Mouse (Mus musculus): ENCODE results near the gene Vps37b. TPM values are rescaled to one million over a fixed set of nuclear protein-coding genes. Genes with fewer than 3 reads are reported as not detected.

Gene Vps37b
- total RNA-seq, 1 experiment from 2014 or later, result 121 TPM

- no peak for ATAC-seq (replicated peaks; ENCODE audit: insufficient number of reproducible peaks, low FRiP score, low TSS enrichment, poor library complexity, severe bottlenecking)
Observed at GRCm38 (mm10) chr5:124049249-124050045, 17.4 kb upstream of the Vps37b start.

GRCm38 (mm10) chr5:124046741-124047401 lies 14.8 kb upstream of the Vps37b start:
- ATAC-seq (replicated peaks; ENCODE audit: insufficient number of reproducible peaks, low FRiP score, low TSS enrichment, poor library complexity, severe bottlenecking), result peak; percentile 95

- no peak for ATAC-seq (replicated peaks; ENCODE audit: insufficient number of reproducible peaks, low FRiP score, low TSS enrichment, poor library complexity, severe bottlenecking)
Observed at GRCm38 (mm10) chr5:124045453-124046010, 13.5 kb upstream of the Vps37b start.

GRCm38 (mm10) chr5:124043999-124044398 lies 11.9 kb upstream of the Vps37b start:
- ATAC-seq (replicated peaks; ENCODE audit: insufficient number of reproducible peaks, low FRiP score, low TSS enrichment, poor library complexity, severe bottlenecking), result no peak

GRCm38 (mm10) chr5:124043212-124043978 lies 11.3 kb upstream of the Vps37b start:
- no peak for ATAC-seq (replicated peaks; ENCODE audit: insufficient number of reproducible peaks, low FRiP score, low TSS enrichment, poor library complexity, severe bottlenecking)

- no peak for ATAC-seq (replicated peaks; ENCODE audit: insufficient number of reproducible peaks, low FRiP score, low TSS enrichment, poor library complexity, severe bottlenecking)
Observed at GRCm38 (mm10) chr5:124041097-124041496, 9.0 kb upstream of the Vps37b start.

GRCm38 (mm10) chr5:124039602-124040001 lies 7.5 kb upstream of the Vps37b start:
- ATAC-seq (replicated peaks; ENCODE audit: insufficient number of reproducible peaks, low FRiP score, low TSS enrichment, poor library complexity, severe bottlenecking), result no peak

GRCm38 (mm10) chr5:124036836-124037235 lies 4.8 kb upstream of the Vps37b start:
- no peak for ATAC-seq (replicated peaks; ENCODE audit: insufficient number of reproducible peaks, low FRiP score, low TSS enrichment, poor library complexity, severe bottlenecking)

GRCm38 (mm10) chr5:124036341-124036740 lies 4.3 kb upstream of the Vps37b start:
- ATAC-seq (replicated peaks; ENCODE audit: insufficient number of reproducible peaks, low FRiP score, low TSS enrichment, poor library complexity, severe bottlenecking), result no peak

- peak; percentile 57 for ATAC-seq (replicated peaks; ENCODE audit: insufficient number of reproducible peaks, low FRiP score, low TSS enrichment, poor library complexity, severe bottlenecking)
Observed at GRCm38 (mm10) chr5:124035806-124036205, 3.7 kb upstream of the Vps37b start.

GRCm38 (mm10) chr5:124035406-124035805 lies 3.3 kb upstream of the Vps37b start:
- no peak; the same call in 1 of the 2 replicates for ATAC-seq (replicated peaks; ENCODE audit: insufficient number of reproducible peaks, low FRiP score, low TSS enrichment, poor library complexity, severe bottlenecking)

- ATAC-seq (replicated peaks; ENCODE audit: insufficient number of reproducible peaks, low FRiP score, low TSS enrichment, poor library complexity, severe bottlenecking), result no peak
Observed at GRCm38 (mm10) chr5:124034471-124034870, 2.4 kb upstream of the Vps37b start.

- ATAC-seq (replicated peaks; ENCODE audit: insufficient number of reproducible peaks, low FRiP score, low TSS enrichment, poor library complexity, severe bottlenecking), result 0 out of 2 replicates have a peak, but pooled peaks have one; percentile 18
Observed at GRCm38 (mm10) chr5:124031068-124031955, 758 bp downstream of the Vps37b start.

- ATAC-seq (replicated peaks; ENCODE audit: insufficient number of reproducible peaks, low FRiP score, low TSS enrichment, poor library complexity, severe bottlenecking), result no peak
Observed at GRCm38 (mm10) chr5:124030386-124031067, 1.5 kb downstream of the Vps37b start.

- ATAC-seq (replicated peaks; ENCODE audit: insufficient number of reproducible peaks, low FRiP score, low TSS enrichment, poor library complexity, severe bottlenecking), result no peak
Observed at GRCm38 (mm10) chr5:124029220-124030035, 2.6 kb downstream of the Vps37b start.

GRCm38 (mm10) chr5:124028680-124029079 lies 3.4 kb downstream of the Vps37b start:
- ATAC-seq (replicated peaks; ENCODE audit: insufficient number of reproducible peaks, low FRiP score, low TSS enrichment, poor library complexity, severe bottlenecking), result no peak

All from monocyte, adult 5-6 weeks (primary cell).